Mouse (Mus musculus) heart, adult 2 months (tissue): ENCODE data around the gene Grin2c.

Experiments used
- CTCF ChIP-seq: fragments of 200-600 bp; IDR thresholded peaks from 2 replicates; pipeline ENCODE4 v1.8.1; 2022; ENCODE audit warnings: antibody characterized with exemption, mild to moderate bottlenecking, moderate library complexity
- EP300 ChIP-seq: fragments of 200-500 bp; IDR thresholded peaks from 2 replicates; pipeline ENCODE4 v1.6.1; 2011; ENCODE audit warnings: low read depth, low read length, control low read depth; ENCODE audit not compliant: insufficient read depth
- POLR2A ChIP-seq: fragments of 200-500 bp; IDR thresholded peaks from 2 replicates; pipeline ENCODE4 v1.6.1; 2011; ENCODE audit warnings: mild to moderate bottlenecking, low read depth, low read length, control low read depth; ENCODE audit not compliant: insufficient read depth

DNA sequence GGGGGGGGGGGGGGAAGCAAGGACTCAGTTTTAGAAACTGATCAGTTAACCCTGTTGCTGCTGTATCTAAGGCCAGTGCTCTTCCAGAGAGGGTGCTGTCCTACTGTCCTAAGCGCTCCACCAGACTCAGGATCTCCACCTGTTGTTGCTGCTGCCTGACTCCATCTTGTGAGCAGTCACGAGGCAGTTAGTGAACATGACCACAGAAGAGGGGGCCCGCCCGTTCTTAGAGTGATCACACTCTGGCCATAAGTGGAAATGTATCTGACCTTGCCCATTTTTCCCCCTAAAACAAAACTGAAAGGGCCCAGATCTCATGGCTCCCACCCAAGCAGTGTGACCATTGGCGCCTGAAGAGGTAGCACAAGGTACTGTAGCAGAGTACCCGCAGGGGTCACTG, 19.1 kb downstream of the Grin2c start:
- no peak for TF ChIP-seq EP300
- TF ChIP-seq CTCF, result no peak
- TF ChIP-seq POLR2A, result no peak
